Mouse (Mus musculus) ovary, adult 18-20 months (tissue): Measurements from ENCODE around the gene Cux2.

ENCODE experiments used
- DNase-seq: peaks from one replicate; pipeline ENCODE4 v3.0.0; 2022; ENCODE audit warnings: low spot score, mixed read lengths

Gene Cux2

GRCm38 (mm10) chr5:121962974-121963373, 86.9 kb downstream of the Cux2 start:
- no peak for DNase-seq

DNA sequence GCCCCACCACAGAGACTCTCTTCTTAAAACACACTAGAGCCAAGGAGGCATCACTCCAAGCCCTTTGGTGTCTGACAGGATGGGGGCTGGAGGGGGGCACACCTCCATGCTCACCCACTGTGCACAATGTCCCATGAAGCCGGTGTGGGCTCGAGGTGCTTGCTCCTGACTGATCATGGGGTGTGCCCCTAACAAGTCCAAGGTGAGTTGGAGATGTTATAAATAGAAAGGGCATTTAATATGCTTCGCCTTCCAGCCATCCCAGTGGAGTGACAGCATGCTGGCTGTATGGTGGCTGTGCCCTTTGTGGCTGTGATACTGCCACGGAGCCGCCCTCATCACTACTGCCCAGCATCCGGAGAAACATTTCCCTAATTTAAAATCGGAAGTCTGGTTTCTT, 87.5 kb downstream of the Cux2 start:
- no peak for DNase-seq

- no peak for DNase-seq
These were observed 88.6 kb downstream of the Cux2 start for GRCm38 (mm10) chr5:121961256-121961655.

DNA sequence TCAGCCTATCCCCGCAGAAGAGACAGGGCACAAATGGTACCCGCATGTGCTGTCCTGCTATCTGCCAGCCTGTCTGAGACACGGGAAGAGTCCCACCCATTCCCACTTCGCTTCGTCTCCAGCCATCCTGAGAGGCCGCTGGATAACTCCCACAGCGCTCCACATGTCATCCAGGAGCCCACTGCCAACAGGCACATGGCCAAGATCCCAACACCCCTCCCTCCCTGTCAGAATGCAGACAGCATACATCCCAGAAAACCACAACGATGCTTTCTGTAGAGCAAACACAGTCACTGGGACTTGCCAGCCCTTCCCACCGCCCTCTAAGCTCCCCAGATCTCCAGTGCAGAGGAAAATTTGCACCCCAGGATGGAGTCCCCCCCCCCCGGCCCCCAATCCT, 90.2 kb downstream of the Cux2 start:
- DNase-seq, result no peak

DNA sequence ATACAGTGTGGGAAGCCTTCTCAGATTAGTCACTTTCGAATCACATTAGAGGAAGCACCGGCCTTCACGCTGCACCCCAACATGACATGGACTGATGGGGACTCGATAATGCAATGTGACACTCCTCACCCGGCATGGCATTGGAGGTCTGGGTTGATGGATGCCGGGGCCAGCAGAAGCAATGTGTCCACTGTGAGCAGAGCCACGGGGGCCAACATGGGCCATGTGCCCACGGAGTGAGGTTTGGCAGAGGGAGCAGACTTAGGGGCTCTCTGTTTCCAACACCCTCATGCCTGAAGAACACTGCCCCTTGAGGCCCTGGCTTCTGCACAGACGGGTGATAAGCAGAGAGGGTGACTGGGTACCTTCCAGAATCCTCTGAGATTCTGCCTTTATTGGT, 91.4 kb downstream of the Cux2 start:
- no peak for DNase-seq

- no peak for DNase-seq
These were observed 94.1 kb downstream of the Cux2 start for GRCm38 (mm10) chr5:121955806-121956205.

DNA sequence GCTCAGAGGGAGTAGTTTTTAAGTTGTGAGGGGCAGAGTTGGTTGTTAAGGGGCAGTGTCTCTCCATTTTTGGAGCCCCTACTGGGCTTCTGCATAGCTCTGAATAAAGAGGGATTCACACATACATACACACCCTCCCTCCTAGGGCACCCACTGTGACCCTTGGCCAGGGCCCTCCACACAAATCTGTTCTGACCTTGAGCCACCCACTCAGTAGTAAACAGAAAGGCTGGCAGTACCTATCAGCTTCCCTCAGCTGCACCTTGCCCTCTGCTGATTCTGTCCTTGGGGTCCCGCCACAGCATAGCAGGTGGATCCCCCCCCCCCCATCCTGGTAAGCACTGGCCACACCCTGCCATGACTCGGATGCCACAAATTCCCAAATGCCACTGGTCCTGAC, 99.7 kb downstream of the Cux2 start:
- no peak for DNase-seq

DNA sequence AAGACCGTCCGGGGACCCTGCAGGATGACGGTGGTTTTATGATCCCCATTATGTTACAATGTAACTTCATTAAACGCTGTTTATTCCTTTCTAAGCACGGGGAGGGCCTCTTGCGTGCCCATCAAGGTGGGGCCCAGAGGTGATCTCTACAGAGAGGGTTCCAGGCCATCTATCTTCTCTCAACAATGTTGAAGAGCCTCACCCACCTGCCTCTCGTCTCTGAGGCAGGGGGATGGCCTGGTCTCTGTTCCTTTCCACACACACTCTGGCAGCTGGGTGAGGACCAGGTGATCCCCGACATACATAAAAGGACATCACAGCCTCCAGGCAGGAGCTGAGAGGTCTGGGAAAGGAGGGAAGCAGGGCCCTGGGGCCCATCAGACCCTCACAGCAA, 100.9 kb downstream of the Cux2 start:
- DNase-seq, result no peak

GRCm38 (mm10) chr5:121948302-121949049, 101.4 kb downstream of the Cux2 start:
- peak; percentile 42 for DNase-seq

- peak; percentile 11 for DNase-seq
These were observed 103.2 kb downstream of the Cux2 start for GRCm38 (mm10) chr5:121946657-121947245.

- DNase-seq, result peak; percentile 11
These were observed 104.1 kb downstream of the Cux2 start for GRCm38 (mm10) chr5:121945819-121946218.

DNA sequence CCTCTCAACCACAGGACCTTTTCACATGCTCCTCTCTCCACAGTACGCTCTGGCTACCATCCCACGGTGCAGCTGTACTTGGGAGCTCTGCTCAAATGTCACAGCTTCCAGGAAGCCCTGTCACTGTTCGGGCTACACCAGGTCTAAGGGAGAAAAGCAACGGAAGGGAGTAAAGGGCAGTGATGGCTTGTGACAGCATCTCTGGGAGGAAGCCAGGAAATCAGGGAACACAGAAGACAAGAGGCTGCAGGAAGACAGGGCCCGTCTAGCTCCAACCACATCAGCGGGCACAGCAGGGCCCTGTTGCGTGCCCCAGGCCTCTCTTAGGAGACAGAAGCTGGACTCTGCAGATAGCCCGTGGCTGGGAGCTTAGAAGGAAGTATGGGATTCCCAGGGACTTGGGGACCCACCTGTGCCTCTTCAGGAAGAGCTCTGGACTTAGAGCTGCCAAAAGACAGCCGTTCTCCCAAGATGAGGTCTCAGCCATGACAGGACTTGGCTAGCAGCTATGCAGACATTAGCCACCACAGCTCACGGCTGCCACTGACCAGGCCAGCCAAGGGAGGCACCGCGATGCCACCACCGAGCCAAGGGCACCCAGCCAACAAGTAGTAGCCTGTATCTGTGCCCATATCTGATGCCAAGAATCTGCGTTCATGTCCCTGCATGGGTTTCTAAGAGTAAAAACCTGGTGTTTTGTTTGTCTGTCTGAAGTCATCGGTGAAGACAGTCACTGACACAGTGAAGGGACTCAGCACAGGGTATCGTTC, 105.7 kb downstream of the Cux2 start:
- DNase-seq, result no peak

DNA sequence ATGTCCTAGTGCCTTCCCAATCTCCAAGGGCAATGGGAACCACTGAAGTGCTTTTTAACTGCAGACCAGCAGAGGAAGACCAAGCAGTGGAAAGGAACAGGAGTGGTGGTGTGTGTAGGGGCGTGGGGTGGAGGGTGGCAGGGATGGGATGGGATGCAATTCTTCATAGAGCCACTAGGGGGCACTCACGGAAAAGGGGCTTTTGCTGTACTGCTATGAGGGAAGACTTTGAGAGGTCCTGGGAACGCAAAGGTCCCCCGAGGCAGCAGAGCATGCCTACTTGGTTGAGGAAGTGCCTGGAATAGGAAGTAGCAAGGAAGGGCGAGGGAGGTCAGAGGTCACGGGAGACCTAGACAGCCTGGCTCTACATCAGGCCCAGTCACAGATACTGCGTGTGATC, 106.4 kb downstream of the Cux2 start:
- DNase-seq, result no peak

DNA sequence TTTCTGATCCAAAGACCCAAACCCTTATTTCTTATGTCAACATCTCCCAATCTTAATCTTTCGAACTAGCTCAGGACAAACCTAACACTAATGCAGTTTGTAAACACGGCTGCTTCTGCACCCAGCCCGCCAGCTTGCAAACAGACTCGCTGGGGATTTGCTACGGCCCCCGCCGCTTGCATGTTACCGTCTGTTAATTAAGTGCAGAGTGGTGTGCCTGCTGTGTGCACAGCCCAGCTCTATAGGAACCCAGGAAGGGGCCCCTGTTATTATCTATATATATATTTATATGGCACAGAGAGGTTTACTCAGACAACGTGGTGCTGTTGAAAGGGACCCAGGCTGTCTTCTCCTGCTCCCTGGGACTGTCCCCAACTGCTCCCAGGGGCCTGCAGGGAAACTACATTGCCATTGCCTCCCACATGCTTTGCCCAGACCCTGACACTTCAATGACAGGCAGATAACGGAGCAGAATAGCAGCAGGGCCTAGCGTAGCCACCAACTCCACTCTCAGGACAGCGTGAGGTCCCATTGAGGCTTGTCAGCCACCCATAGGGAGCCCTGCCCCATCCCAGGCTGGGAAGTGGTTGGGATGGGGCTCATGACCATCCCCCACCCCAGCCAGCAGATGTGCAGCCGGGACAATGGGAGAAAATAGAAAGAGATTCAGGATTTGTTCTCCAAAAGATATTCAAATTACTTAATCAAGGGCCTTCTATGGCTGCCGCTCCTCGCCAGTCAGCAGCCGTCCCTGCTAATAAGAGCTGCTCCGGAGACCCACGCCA, 111.6 kb downstream of the Cux2 start:
- no peak for DNase-seq

DNA sequence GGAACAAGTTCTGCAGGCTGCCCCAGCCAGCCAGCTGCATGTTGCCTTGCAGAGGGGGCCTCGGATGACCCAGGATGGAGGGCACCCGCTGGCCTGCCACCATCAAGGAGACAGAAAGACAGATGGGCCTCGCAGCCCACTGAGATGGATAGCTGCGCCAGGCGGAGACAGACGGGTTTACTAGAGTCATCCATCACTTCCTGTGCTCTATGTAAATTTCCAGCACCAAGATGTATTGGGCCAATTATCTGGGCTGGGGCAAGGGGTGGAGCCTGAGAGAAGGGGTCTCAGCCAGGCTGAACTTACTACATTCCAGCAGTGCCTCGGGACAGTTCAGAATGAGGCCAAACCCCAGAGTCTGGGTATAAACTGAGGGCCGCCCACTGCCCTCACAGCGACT, 119.6 kb downstream of the Cux2 start:
- DNase-seq, result no peak

- DNase-seq, result no peak
These were observed 121.4 kb downstream of the Cux2 start for GRCm38 (mm10) chr5:121928362-121929000.

DNA sequence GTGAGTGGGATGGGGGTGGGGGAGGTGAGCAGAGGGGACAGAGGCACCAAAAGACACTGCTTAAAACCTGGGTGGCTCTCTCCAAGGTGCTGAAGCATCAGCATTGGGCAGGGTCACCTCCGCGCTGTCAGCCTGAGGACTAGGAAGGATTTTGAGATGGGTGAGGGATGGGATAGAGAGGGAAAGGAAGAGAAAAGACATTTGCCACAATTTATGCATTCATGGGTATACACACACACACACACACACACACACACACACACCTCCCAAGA, 123.4 kb downstream of the Cux2 start:
- no peak for DNase-seq

DNA sequence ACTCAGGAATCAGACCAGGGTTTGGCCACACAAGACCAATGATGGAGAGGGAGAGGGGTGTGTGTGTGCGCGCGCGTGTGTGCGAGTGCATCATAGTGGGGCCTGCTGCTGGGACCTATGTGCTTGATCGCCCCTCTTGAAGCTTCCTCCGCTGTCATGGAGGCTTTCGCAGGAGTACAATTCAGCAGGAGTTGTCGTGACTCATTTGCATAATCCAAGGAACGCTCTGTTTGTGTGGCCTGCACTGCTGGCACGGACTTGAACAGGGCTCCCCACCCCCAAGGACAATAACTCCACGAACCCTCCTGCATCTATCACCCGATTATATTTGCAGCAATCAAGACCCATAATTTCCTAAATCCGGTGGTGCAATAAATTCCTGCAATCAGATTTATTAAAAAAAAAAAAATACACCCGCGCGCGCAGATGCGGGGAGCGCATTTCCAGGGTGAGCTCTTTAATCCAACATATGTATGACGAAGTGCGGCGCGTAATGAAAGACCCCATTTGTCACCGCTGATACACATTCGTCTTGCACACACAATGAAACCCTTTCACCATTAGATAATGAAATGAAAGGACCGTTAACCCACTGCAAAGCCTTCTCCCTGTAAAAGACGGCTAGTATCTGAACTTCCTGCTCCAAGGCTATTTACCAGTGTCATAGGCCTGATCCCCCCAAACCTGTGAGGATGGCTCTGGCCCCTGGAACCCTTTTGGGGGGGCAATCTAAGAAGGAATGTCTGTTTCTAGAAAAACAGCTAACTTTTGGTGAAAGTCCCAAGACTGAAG, 124.0 kb downstream of the Cux2 start:
- no peak for DNase-seq

DNA sequence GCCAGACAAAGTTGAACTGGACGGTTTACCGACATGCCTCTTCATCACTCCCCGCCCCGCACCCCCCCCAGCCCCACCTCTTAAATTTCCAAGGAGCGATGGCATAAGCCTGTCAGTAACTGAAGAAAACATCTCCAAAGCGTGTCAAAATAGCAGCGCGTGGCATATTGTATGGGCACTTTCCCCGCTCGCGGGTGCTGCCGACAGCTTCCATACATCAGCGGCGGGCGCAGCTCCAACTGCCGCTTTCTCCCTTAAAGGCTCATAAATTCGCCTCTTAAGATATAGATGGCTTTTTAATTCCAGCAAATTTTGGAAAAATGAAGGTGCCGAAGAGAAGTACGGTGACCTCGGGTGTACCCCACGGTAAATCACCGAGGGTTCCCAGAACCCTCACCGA, 124.6 kb downstream of the Cux2 start:
- no peak for DNase-seq

DNA sequence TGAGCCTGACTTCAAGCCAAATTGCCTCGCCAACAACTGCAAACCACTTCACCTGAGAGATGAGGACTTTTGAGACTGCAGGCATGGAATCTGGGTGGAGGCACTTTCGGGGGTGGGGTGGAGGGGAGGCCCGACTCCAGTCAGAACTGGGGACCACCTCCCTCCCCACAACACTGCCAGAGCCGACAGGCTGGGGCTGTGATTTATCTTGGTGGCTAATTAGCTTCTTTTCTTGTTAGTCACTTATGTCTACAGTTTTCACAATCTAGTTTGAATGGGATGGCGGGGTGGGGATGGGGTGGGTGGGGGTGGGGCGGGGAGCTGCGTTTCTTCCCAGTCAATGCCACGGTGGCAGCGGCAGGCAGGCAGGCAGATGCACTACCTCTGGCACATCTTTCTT, 125.5 kb downstream of the Cux2 start:
- DNase-seq, result no peak
